Mouse (Mus musculus) MN1 (cell line): ENCODE measurements around the gene Tex26.
A peak's percentile ranks its signal among the peaks of the same experiment; 100 is the strongest.

Experiments
- DNase-seq: peaks from one replicate; pipeline ENCODE4 v3.0.0-alpha.2; 2016; ENCODE audit warnings: low spot score

Tex26 gene

GRCm38 (mm10) chr5:149434141-149434690, 5.2 kb upstream of the Tex26 start:
- no peak for DNase-seq

DNA sequence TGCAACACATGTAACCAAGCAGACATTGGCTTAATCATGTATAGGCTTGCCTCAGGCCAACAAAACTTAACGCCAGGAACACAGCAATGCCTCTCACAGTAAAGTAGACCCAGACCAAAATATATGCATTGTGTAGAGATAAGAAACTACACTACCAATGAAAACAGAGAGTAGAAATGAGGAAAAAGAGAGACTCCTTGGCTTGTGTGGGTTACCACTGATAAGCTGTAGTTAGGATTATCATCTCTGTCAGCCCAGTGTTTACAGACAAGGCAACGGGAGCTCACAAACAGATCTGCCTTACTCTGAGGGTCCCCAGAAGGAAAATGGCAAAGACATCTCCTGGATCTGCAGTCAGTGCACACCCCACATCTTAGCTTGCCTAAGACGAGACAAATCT, 2.9 kb upstream of the Tex26 start:
- DNase-seq, result no peak

GRCm38 (mm10) chr5:149437150-149437549, 2.3 kb upstream of the Tex26 start:
- DNase-seq, result no peak

GRCm38 (mm10) chr5:149440180-149440573, 717 bp downstream of the Tex26 start:
- DNase-seq, result no peak

- no peak for DNase-seq
Observed at GRCm38 (mm10) chr5:149441646-149442276, 2.3 kb downstream of the Tex26 start.

- DNase-seq, result no peak
Observed at GRCm38 (mm10) chr5:149442277-149442660, 2.8 kb downstream of the Tex26 start.

DNA sequence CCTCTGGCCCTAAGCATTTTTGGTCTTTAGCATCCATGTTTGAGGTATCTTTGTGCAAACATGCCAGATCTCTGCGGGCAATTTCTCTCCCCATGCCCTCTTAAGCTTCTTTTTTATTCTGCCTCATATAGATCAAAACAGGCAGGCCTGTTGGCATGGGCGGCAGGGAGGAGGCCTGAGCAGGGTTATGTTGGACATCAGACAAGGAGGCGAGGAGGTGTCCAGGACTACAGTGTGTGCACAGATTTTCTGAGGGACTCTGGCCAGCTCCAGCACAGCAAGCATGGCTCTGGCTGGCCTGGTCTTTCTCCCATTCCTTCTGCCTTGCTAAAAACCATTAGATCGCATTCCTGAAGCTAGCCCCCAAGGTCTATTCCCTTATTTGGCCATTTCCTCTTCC, 5.0 kb downstream of the Tex26 start:
- no peak for DNase-seq

GRCm38 (mm10) chr5:149446495-149446894, 7.0 kb downstream of the Tex26 start:
- DNase-seq, result no peak

DNA sequence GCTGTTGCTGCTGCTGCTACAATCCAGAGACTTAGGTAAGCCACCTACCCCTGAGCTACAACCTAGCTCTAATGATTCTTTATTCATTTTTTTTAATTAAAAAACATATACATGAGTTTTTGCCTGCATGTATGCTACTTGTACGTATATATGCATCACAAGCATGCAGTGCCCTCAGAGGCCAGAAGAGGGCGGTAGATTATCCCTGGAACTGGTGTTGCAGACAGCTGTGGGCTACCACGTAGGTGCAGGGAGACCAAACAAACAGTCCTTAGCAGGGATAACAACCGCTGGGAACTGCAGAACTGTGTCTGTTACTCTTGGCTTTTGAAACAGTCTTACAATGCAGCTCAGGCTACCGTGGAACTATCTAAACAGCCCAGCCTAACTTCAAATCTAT, 8.3 kb downstream of the Tex26 start:
- DNase-seq, result no peak

- DNase-seq, result no peak
Observed at GRCm38 (mm10) chr5:149449406-149449805, 9.9 kb downstream of the Tex26 start.

DNA sequence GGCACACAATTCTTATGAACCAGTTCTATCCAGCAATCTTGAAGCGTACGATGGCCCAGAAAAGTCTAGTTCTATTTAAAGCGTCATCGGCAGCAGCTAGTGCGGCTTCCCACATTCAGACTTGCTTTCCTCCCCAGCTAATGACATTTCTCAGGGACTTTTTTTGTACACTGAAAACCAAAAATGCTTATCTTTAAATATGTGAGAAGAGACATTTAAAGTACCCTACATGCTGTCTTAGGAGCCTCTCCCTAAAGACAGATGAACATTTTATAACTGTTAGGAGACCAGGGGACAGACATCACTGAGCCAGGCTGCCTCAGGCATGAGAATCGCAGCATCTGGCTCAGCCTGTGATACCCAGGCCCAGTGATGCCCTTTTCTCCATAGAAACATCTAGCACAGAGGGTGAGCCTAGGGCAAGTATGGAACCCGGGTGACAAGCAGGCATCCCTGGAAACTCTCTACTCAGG, 11.8 kb downstream of the Tex26 start:
- DNase-seq, result no peak

DNA sequence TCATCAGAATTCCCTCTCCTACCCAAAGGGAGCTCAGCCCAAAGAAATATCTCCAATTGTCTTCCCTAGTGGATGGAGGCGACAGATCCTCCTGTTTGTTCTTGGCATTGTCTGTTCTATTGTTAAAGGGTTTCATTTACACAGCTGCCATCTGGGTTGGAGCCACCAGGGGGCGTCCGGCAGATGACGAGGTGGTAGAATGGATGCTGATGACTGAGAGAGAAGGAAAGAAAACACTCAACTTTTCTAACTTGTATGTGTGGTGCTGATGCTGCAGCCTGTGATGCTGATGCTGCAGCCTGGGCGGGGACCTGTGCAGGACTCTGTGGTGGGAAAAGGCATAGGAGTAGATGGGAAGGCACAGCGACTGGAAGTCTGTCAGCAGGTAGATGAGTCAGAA, 14.8 kb downstream of the Tex26 start:
- DNase-seq, result peak; percentile 20

GRCm38 (mm10) chr5:149456544-149456943, 17.1 kb downstream of the Tex26 start:
- DNase-seq, result no peak

GRCm38 (mm10) chr5:149462071-149462470, 22.6 kb downstream of the Tex26 start:
- DNase-seq, result no peak

- DNase-seq, result no peak
Observed at GRCm38 (mm10) chr5:149465305-149465704, 25.8 kb downstream of the Tex26 start.

GRCm38 (mm10) chr5:149474142-149474541, 34.7 kb downstream of the Tex26 start:
- DNase-seq, result no peak

DNA sequence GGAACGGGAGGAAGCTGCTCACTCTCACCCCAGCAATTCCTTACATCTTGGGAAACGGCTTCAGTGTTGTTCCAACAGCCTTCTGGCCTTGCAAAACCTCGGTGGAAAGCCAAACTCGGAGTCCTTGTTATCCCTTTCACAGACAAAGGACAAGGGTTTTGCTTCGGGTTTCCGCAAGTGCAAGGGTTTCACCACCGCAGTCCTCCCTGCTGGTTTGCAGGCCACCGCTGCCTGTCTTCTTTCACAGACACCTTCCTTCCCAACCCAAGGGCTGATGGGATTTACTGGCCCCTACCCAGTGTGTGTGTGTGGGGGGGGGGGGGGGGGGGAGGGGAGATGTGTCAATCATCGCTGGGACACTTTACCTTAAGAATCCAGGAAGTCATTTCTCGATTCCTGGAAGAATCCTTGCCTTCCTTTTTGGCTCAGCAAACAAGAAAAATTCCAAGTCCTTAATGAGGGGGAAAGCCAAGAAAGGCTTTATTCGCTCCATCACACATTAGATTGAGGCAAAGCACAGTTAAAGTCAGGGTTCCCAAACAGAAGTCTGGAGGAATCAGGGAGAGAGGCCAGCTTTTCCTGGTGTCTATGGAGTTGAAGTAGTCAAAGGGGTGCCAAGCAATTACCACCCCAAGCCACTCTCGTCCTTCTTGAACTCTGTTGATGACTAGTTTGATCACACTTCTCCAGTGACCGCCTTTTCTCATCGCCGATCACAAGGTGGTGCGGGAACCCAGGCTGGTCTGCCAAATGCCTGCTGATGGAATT, 35.4 kb downstream of the Tex26 start:
- no peak for DNase-seq

GRCm38 (mm10) chr5:149481920-149482319, 42.5 kb downstream of the Tex26 start:
- no peak for DNase-seq

DNA sequence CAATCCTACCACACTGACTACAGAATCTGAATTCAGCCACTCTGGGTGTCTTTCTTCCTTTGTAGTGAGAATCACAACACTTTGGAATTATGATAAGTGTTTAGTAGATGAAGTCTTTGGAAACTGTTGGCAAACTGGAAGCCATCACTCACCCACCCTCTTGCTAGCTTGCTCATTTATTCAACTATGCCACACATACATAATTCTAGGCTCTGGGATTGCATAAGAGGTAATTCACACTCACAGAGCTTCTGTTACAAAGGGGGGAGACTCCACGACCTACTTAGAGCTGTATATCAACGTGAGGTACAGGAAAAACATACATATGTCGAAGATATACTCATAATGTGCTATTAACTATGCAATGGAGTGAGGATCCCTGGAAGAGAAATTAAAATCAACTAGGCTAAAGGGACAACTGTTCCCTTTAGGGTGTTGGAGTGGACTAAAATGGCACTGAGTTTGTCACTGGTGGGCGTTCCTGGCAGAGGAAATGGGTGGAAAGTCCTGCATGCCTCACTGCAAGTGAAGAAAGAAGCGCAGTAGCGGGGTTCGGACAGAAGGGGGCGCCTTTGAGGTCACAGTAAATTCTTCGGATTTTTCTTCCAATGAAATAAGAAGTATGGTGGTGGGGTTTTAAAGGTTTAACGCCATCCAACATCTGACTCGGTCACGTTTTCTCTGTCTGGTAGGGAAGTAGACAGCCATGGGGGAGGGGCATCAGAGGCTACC, 44.0 kb downstream of the Tex26 start:
- no peak for DNase-seq

GRCm38 (mm10) chr5:149484270-149484669, 44.8 kb downstream of the Tex26 start:
- no peak for DNase-seq

GRCm38 (mm10) chr5:149485447-149485846, 46.0 kb downstream of the Tex26 start:
- no peak for DNase-seq

DNA sequence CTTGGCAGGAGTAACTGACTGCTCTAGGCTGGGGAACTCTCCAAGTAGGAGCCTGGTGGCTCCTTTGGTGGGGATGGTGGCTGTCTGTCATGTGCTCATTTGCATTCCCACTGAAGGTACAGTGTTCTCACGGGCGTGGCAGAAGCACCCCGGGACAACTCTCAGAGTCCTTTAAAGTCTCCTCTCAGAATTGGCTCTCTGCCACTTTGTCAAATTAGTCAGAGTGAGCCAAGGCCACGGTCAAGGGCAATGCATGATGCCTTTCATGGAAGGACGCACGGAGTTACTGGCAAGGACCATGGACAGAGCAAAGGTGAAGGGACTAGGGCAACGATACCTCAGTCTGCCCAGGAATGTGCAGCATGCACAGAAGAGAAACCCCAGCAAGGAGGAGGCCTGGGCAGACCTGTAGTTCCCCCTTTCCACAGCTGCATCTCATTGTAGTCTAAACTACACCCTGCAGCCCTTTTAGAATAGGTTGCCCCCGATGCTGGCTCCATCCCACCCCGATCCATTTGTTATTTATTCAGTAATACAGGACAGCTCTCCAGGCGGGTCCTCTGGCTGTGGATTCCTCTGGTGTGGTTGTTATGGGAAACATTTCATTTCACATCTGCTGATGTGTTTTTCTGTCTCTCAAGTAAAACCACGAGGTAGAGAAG, 49.0 kb downstream of the Tex26 start:
- DNase-seq, result no peak
